Mouse (Mus musculus): ENCODE data around the gene Olfr491. TPM values are rescaled to one million over a fixed set of nuclear protein-coding genes. Genes with fewer than 3 reads are reported as not detected.

The Olfr491 gene
- polyA plus RNA-seq (2014; fragmentation: Nextera tagmentation; extraction: Ambion mirVana): not detected in 2 replicates

- DNase-seq (ENCODE audit: low spot score) (no peak), ATAC-seq (no peak)
- Histone ChIP-seq H3K27ac (ENCODE audit: low read depth, low read length) (no peak within 1 kb of the TSS), H3K4me2 (ENCODE audit: low read length) (no peak within 1 kb of the TSS), H3K9ac (ENCODE audit: low read length) (no peak within 1 kb of the TSS), H3K36me3 (ENCODE audit: control insufficient read depth, insufficient read depth, low read length) (no peaks in the 10 kb centered on the region), H3K4me3 (ENCODE audit: low read depth, low read length) (no peak within 1 kb of the TSS), H3K27me3 (replicated peaks; ENCODE audit: control insufficient read depth, insufficient read depth, low read length) (no peaks in the 10 kb centered on the region), H3K9me3 (replicated peaks; ENCODE audit: control insufficient read depth, low read length) (no peaks in the 10 kb centered on the region), H3K4me1 (ENCODE audit: control insufficient read depth, insufficient read depth, low read length) (no peaks in the 10 kb centered on the region)
- WGBS: 76% methylated on average over 1 of the region's 1 CpGs
Measured at GRCm38 (mm10) chr7:108313151-108313550, at the start of gene Olfr491. Gene Olfr491 (plus strand): TSS chr7:108313451.

GRCm38 (mm10) chr7:108288834-108289233 lies 24.4 kb upstream of the Olfr491 start, which contains the start of gene Olfr490:
Gene Olfr490 (minus strand): TSS chr7:108288934.
- no peak for DNase-seq (ENCODE audit: low spot score)
- no peak for ATAC-seq
- no peaks in the 10 kb centered on the region for H3K9me3 ChIP-seq (replicated peaks; ENCODE audit: control insufficient read depth, low read length)
- no peak within 1 kb of the TSS for H3K27ac ChIP-seq (ENCODE audit: low read depth, low read length)
- H3K36me3 ChIP-seq (ENCODE audit: control insufficient read depth, insufficient read depth, low read length): no peaks in the 10 kb centered on the region
- no peak within 1 kb of the TSS for H3K9ac ChIP-seq (ENCODE audit: low read length)
- H3K4me1 ChIP-seq (ENCODE audit: control insufficient read depth, insufficient read depth, low read length): no peaks in the 10 kb centered on the region
- no peaks in the 10 kb centered on the region for H3K27me3 ChIP-seq (replicated peaks; ENCODE audit: control insufficient read depth, insufficient read depth, low read length)
- no peak within 1 kb of the TSS for H3K4me2 ChIP-seq (ENCODE audit: low read length)
- no peak within 1 kb of the TSS for H3K4me3 ChIP-seq (ENCODE audit: low read depth, low read length)

GRCm38 (mm10) chr7:108323574-108323973 lies 10.3 kb downstream of the Olfr491 start, which contains the start of gene Olfr492:
Gene Olfr492 (minus strand): TSS chr7:108323674.
- WGBS: 83% methylated on average over 2 of the region's 2 CpGs
- no peak for DNase-seq (ENCODE audit: low spot score)
- Histone ChIP-seq H3K4me2 (ENCODE audit: low read length) (no peak within 1 kb of the TSS), H3K27ac (ENCODE audit: low read depth, low read length) (no peak within 1 kb of the TSS), H3K9me3 (replicated peaks; ENCODE audit: control insufficient read depth, low read length) (no peaks in the 10 kb centered on the region), H3K4me3 (ENCODE audit: low read depth, low read length) (no peak within 1 kb of the TSS), H3K27me3 (replicated peaks; ENCODE audit: control insufficient read depth, insufficient read depth, low read length) (no peaks in the 10 kb centered on the region), H3K36me3 (ENCODE audit: control insufficient read depth, insufficient read depth, low read length) (no peaks in the 10 kb centered on the region), H3K4me1 (ENCODE audit: control insufficient read depth, insufficient read depth, low read length) (no peaks in the 10 kb centered on the region), H3K9ac (ENCODE audit: low read length) (no peak within 1 kb of the TSS)
- ATAC-seq: no peak

GRCm38 (mm10) chr7:108346879-108347278 lies 33.6 kb downstream of the Olfr491 start, which contains the start of gene Olfr493:
Gene Olfr493 (minus strand): TSS chr7:108346979.
- Histone ChIP-seq H3K4me2 (ENCODE audit: low read length) (no peak within 1 kb of the TSS), H3K27ac (ENCODE audit: low read depth, low read length) (no peak within 1 kb of the TSS), H3K4me1 (ENCODE audit: control insufficient read depth, insufficient read depth, low read length) (no peaks in the 10 kb centered on the region), H3K9me3 (replicated peaks; ENCODE audit: control insufficient read depth, low read length) (no peaks in the 10 kb centered on the region), H3K36me3 (ENCODE audit: control insufficient read depth, insufficient read depth, low read length) (no peaks in the 10 kb centered on the region), H3K9ac (ENCODE audit: low read length) (no peak within 1 kb of the TSS), H3K4me3 (ENCODE audit: low read depth, low read length) (no peak within 1 kb of the TSS), H3K27me3 (replicated peaks; ENCODE audit: control insufficient read depth, insufficient read depth, low read length) (no peaks in the 10 kb centered on the region)
- DNase-seq (ENCODE audit: low spot score) (no peak), ATAC-seq (no peak)
- WGBS: 71% methylated on average over 1 of the region's 1 CpGs

GRCm38 (mm10) chr7:108365035-108365434 lies 51.8 kb downstream of the Olfr491 start, which contains the start of gene Olfr494:
Gene Olfr494 (plus strand): TSS chr7:108365335.
- 82% methylated on average over 3 of the region's 3 CpGs for WGBS
- DNase-seq (ENCODE audit: low spot score) (no peak), ATAC-seq (no peak)
- Histone ChIP-seq H3K9me3 (replicated peaks; ENCODE audit: control insufficient read depth, low read length) (no peaks in the 10 kb centered on the region), H3K4me2 (ENCODE audit: low read length) (no peak within 1 kb of the TSS), H3K4me3 (ENCODE audit: low read depth, low read length) (no peak within 1 kb of the TSS), H3K4me1 (ENCODE audit: control insufficient read depth, insufficient read depth, low read length) (no peaks in the 10 kb centered on the region), H3K9ac (ENCODE audit: low read length) (no peak within 1 kb of the TSS), H3K36me3 (ENCODE audit: control insufficient read depth, insufficient read depth, low read length) (no peaks in the 10 kb centered on the region), H3K27ac (ENCODE audit: low read depth, low read length) (no peak within 1 kb of the TSS), H3K27me3 (replicated peaks; ENCODE audit: control insufficient read depth, insufficient read depth, low read length) (no peaks in the 10 kb centered on the region)

Other genes starting within 250 kb of the Olfr491 start
- gene Olfr480, start 246.1 kb upstream of the Olfr491 start, polyA plus RNA-seq (2014; fragmentation: Nextera tagmentation; extraction: Ambion mirVana): not detected in 2 replicates
- gene Olfr481, start 233.6 kb upstream of the Olfr491 start, polyA plus RNA-seq (2014; fragmentation: Nextera tagmentation; extraction: Ambion mirVana): not detected in 2 replicates
- 0.13 TPM in 1 of 2 replicates, not detected in the other for gene Olfr482, start 215.9 kb upstream of the Olfr491 start, polyA plus RNA-seq (2014; fragmentation: Nextera tagmentation; extraction: Ambion mirVana)
- not detected in 2 replicates for gene Olfr483, start 212.6 kb upstream of the Olfr491 start, polyA plus RNA-seq (2014; fragmentation: Nextera tagmentation; extraction: Ambion mirVana)
- gene Olfr484, start 186.0 kb upstream of the Olfr491 start, polyA plus RNA-seq (2014; fragmentation: Nextera tagmentation; extraction: Ambion mirVana): not detected in 2 replicates
- not detected in 2 replicates for gene Olfr485, start 153.6 kb upstream of the Olfr491 start, polyA plus RNA-seq (2014; fragmentation: Nextera tagmentation; extraction: Ambion mirVana)
- gene Olfr486, start 140.7 kb upstream of the Olfr491 start, polyA plus RNA-seq (2014; fragmentation: Nextera tagmentation; extraction: Ambion mirVana): not detected in 2 replicates
- gene Olfr487, start 98.8 kb upstream of the Olfr491 start, polyA plus RNA-seq (2014; fragmentation: Nextera tagmentation; extraction: Ambion mirVana): not detected in 2 replicates
- not detected in 2 replicates for gene Olfr488, start 55.1 kb upstream of the Olfr491 start, polyA plus RNA-seq (2014; fragmentation: Nextera tagmentation; extraction: Ambion mirVana)
- gene Olfr490, start 24.5 kb upstream of the Olfr491 start, polyA plus RNA-seq (2014; fragmentation: Nextera tagmentation; extraction: Ambion mirVana): not detected in 2 replicates
- not detected in 2 replicates for gene Olfr492, start 10.2 kb downstream of the Olfr491 start, polyA plus RNA-seq (2014; fragmentation: Nextera tagmentation; extraction: Ambion mirVana)
- gene Olfr493, start 33.5 kb downstream of the Olfr491 start, polyA plus RNA-seq (2014; fragmentation: Nextera tagmentation; extraction: Ambion mirVana): not detected in 2 replicates
- gene Olfr494, start 51.9 kb downstream of the Olfr491 start, polyA plus RNA-seq (2014; fragmentation: Nextera tagmentation; extraction: Ambion mirVana): not detected in 2 replicates
- not detected in 2 replicates for gene Olfr495, start 79.7 kb downstream of the Olfr491 start, polyA plus RNA-seq (2014; fragmentation: Nextera tagmentation; extraction: Ambion mirVana)
- not detected in 2 replicates for gene Olfr497, start 107.0 kb downstream of the Olfr491 start, polyA plus RNA-seq (2014; fragmentation: Nextera tagmentation; extraction: Ambion mirVana)
- not detected in 2 replicates for gene Olfr498, start 151.9 kb downstream of the Olfr491 start, polyA plus RNA-seq (2014; fragmentation: Nextera tagmentation; extraction: Ambion mirVana)
- not detected in 2 replicates for gene Olfr502, start 211.6 kb downstream of the Olfr491 start, polyA plus RNA-seq (2014; fragmentation: Nextera tagmentation; extraction: Ambion mirVana)
- not detected in 2 replicates for gene Olfr503, start 231.1 kb downstream of the Olfr491 start, polyA plus RNA-seq (2014; fragmentation: Nextera tagmentation; extraction: Ambion mirVana)